Mouse (Mus musculus): ENCODE results near the gene Hamp. TPM values are rescaled to one million over a fixed set of nuclear protein-coding genes. Genes with fewer than 3 reads are reported as not detected.
"Not testable (repeated sequence)": the region's sequence is repeated elsewhere in the genome, so short reads cannot be mapped to it uniquely, and the experiment has no call there.

Gene Hamp
- polyA plus RNA-seq, 1 experiment from 2014 or later: not detected

- not testable (repeated sequence) for H3K36me3 ChIP-seq
- 67% methylated on average over 6 of the region's 6 CpGs for WGBS
Observed at GRCm38 (mm10) chr7:30935422-30936099, 8.3 kb downstream of the Hamp start.

GRCm38 (mm10) chr7:30924581-30924980 lies 19.3 kb downstream of the Hamp start, which contains the start of gene Hamp2:
TSS of gene Hamp2 (minus strand) at chr7:30924681.
- not testable (repeated sequence) for ATAC-seq (replicated peaks; ENCODE audit: insufficient number of reproducible peaks, insufficient read depth, low FRiP score, low read depth); H3K27me3 ChIP-seq; H3K36me3 ChIP-seq; H3K9me3 ChIP-seq (replicated peaks); H3K27ac ChIP-seq; H3K9ac ChIP-seq; H3K4me2 ChIP-seq; H3K4me3 ChIP-seq; H3K4me1 ChIP-seq (replicated peaks)
- WGBS: 72% methylated on average over 2 of the region's 2 CpGs

More at GRCm38 (mm10) chr7:30935422-30936099, 8.3 kb downstream of the Hamp start:
- not testable (repeated sequence) for H3K4me2 ChIP-seq; ATAC-seq (replicated peaks; ENCODE audit: insufficient number of reproducible peaks, insufficient read depth, low FRiP score, low read depth); H3K9ac ChIP-seq; H3K9me3 ChIP-seq (replicated peaks); H3K27me3 ChIP-seq; H3K4me1 ChIP-seq (replicated peaks); H3K4me3 ChIP-seq; H3K27ac ChIP-seq

- Histone ChIP-seq H3K27ac (no peak overlapping the region), H3K4me2 (no peak overlapping the region), H3K36me3 (no peaks in the 10 kb centered on the region), H3K4me3 (no peak overlapping the region), H3K27me3 (no peaks in the 10 kb centered on the region), H3K9me3 (replicated peaks) (no peaks in the 10 kb centered on the region), H3K9ac (no peak overlapping the region), H3K4me1 (replicated peaks) (no peaks in the 10 kb centered on the region)
- no peak for ATAC-seq (replicated peaks; ENCODE audit: insufficient number of reproducible peaks, insufficient read depth, low FRiP score, low read depth)
- 39% methylated on average over 3 of the region's 3 CpGs for WGBS
Observed at GRCm38 (mm10) chr7:30924071-30924470, 19.8 kb downstream of the Hamp start.

GRCm38 (mm10) chr7:30922490-30922889 lies 21.3 kb downstream of the Hamp start:
- WGBS: 31% methylated on average over 3 of the region's 3 CpGs

GRCm38 (mm10) chr7:30920217-30920616 lies 23.6 kb downstream of the Hamp start:
- H3K36me3 ChIP-seq: no peaks in the 10 kb centered on the region
- H3K27me3 ChIP-seq: peaks cover 7% of the 10 kb centered on the region; the same call in 1 of the 2 replicates
- no peaks in the 10 kb centered on the region for H3K9me3 ChIP-seq (replicated peaks)
- WGBS: 49% methylated on average over 3 of the region's 3 CpGs
- H3K27ac ChIP-seq: no peak overlapping the region
- ATAC-seq (replicated peaks; ENCODE audit: insufficient number of reproducible peaks, insufficient read depth, low FRiP score, low read depth): no peak
- no peak overlapping the region for H3K4me2 ChIP-seq
- no peak overlapping the region for H3K4me3 ChIP-seq
- no peaks in the 10 kb centered on the region for H3K4me1 ChIP-seq (replicated peaks)
- no peak overlapping the region for H3K9ac ChIP-seq

More at GRCm38 (mm10) chr7:30922490-30922889, 21.3 kb downstream of the Hamp start:
- not testable (repeated sequence) for H3K27ac ChIP-seq; H3K4me1 ChIP-seq (replicated peaks); H3K4me3 ChIP-seq; H3K9me3 ChIP-seq (replicated peaks); H3K9ac ChIP-seq; H3K27me3 ChIP-seq; H3K4me2 ChIP-seq; H3K36me3 ChIP-seq; ATAC-seq (replicated peaks; ENCODE audit: insufficient number of reproducible peaks, insufficient read depth, low FRiP score, low read depth)

- Histone ChIP-seq H3K9me3 (replicated peaks) (no peaks in the 10 kb centered on the region), H3K9ac (no peak overlapping the region), H3K27ac (no peak overlapping the region), H3K4me1 (replicated peaks) (0 out of 2 replicates have a peak, but pooled peaks cover 8% of the 10 kb centered on the region), H3K36me3 (no peaks in the 10 kb centered on the region), H3K4me3 (no peak overlapping the region), H3K27me3 (peaks cover 10% of the 10 kb centered on the region; the same call in 1 of the 2 replicates), H3K4me2 (no peak overlapping the region)
- 44% methylated on average over 4 of the region's 4 CpGs for WGBS
- ATAC-seq (replicated peaks; ENCODE audit: insufficient number of reproducible peaks, insufficient read depth, low FRiP score, low read depth): no peak
Observed at GRCm38 (mm10) chr7:30917219-30917618, 26.6 kb downstream of the Hamp start.

- Histone ChIP-seq H3K27me3 (peaks cover 10% of the 10 kb centered on the region; the same call in 1 of the 2 replicates), H3K9ac (no peak overlapping the region), H3K4me1 (replicated peaks) (0 out of 2 replicates have a peak, but pooled peaks cover 8% of the 10 kb centered on the region), H3K9me3 (replicated peaks) (no peaks in the 10 kb centered on the region), H3K27ac (no peak overlapping the region), H3K36me3 (no peaks in the 10 kb centered on the region), H3K4me3 (no peak overlapping the region), H3K4me2 (no peak overlapping the region)
- WGBS: 34% methylated on average over 6 of the region's 6 CpGs
- no peak for ATAC-seq (replicated peaks; ENCODE audit: insufficient number of reproducible peaks, insufficient read depth, low FRiP score, low read depth)
Observed at GRCm38 (mm10) chr7:30916713-30917112, 27.1 kb downstream of the Hamp start.

- H3K4me1 ChIP-seq (replicated peaks): 0 out of 2 replicates have a peak, but pooled peaks cover 8% of the 10 kb centered on the region
- no peaks in the 10 kb centered on the region for H3K9me3 ChIP-seq (replicated peaks)
- no peaks in the 10 kb centered on the region for H3K36me3 ChIP-seq
- H3K4me2 ChIP-seq: no peak within 1 kb of the TSS
- WGBS: 70% methylated on average over 8 of the region's 8 CpGs
- peaks cover 10% of the 10 kb centered on the region; the same call in 1 of the 2 replicates for H3K27me3 ChIP-seq
- no peak within 1 kb of the TSS for H3K9ac ChIP-seq
- no peak within 1 kb of the TSS for H3K27ac ChIP-seq
- H3K4me3 ChIP-seq: no peak within 1 kb of the TSS
- ATAC-seq (replicated peaks; ENCODE audit: insufficient number of reproducible peaks, insufficient read depth, low FRiP score, low read depth): 0 out of 2 replicates have a peak, but pooled peaks have one; percentile 9
Observed at GRCm38 (mm10) chr7:30914732-30915131, 29.1 kb downstream of the Hamp start, which contains the start of gene Mag. TSS of gene Mag (minus strand) at chr7:30914873.

GRCm38 (mm10) chr7:30909773-30910172 lies 34.1 kb downstream of the Hamp start:
- Histone ChIP-seq H3K9ac (no peak overlapping the region), H3K27ac (no peak overlapping the region), H3K4me3 (no peak overlapping the region), H3K27me3 (peaks cover 31% of the 10 kb centered on the region), H3K4me2 (no peak overlapping the region), H3K36me3 (no peaks in the 10 kb centered on the region), H3K9me3 (replicated peaks) (no peaks in the 10 kb centered on the region), H3K4me1 (replicated peaks) (peaks cover 16% of the 10 kb centered on the region)
- ATAC-seq (replicated peaks; ENCODE audit: insufficient number of reproducible peaks, insufficient read depth, low FRiP score, low read depth): no peak
- WGBS: 72% methylated on average over 6 of the region's 6 CpGs

GRCm38 (mm10) chr7:30908992-30909431 lies 34.8 kb downstream of the Hamp start:
- H3K27ac ChIP-seq: no peak overlapping the region
- peak overlapping the region; percentile 20 for H3K4me3 ChIP-seq
- no peak overlapping the region for H3K9ac ChIP-seq
- peaks cover 16% of the 10 kb centered on the region for H3K4me1 ChIP-seq (replicated peaks)
- no peak for ATAC-seq (replicated peaks; ENCODE audit: insufficient number of reproducible peaks, insufficient read depth, low FRiP score, low read depth)
- WGBS: 22% methylated on average over 17 of the region's 17 CpGs
- H3K9me3 ChIP-seq (replicated peaks): no peaks in the 10 kb centered on the region
- no peaks in the 10 kb centered on the region for H3K36me3 ChIP-seq
- H3K4me2 ChIP-seq: peak overlapping the region; percentile 51
- peaks cover 30% of the 10 kb centered on the region for H3K27me3 ChIP-seq

GRCm38 (mm10) chr7:30908277-30908991 lies 35.4 kb downstream of the Hamp start:
- ATAC-seq (replicated peaks; ENCODE audit: insufficient number of reproducible peaks, insufficient read depth, low FRiP score, low read depth): 0 out of 2 replicates have a peak, but pooled peaks have one; percentile 15
- Histone ChIP-seq H3K9ac (no peak overlapping the region), H3K27me3 (peaks cover 30% of the 10 kb centered on the region), H3K4me2 (peak overlapping the region; percentile 51), H3K9me3 (replicated peaks) (no peaks in the 10 kb centered on the region), H3K27ac (no peak overlapping the region), H3K36me3 (no peaks in the 10 kb centered on the region), H3K4me1 (replicated peaks) (peaks cover 14% of the 10 kb centered on the region), H3K4me3 (peak overlapping the region; percentile 20)
- WGBS: 2% methylated on average over 25 of the region's 26 CpGs

Measured in heart, embryonic 15.5 days (tissue).